Mouse (Mus musculus) kidney, adult 2 months (tissue): ENCODE measurements around the gene Col8a2. TPM values are rescaled to one million over a fixed set of nuclear protein-coding genes. Genes with fewer than 3 reads are reported as not detected.
A peak's percentile ranks its signal among the peaks of the same experiment; 100 is the strongest.

ENCODE experiments used
- DNase-seq: peaks from one replicate; pipeline ENCODE4 v3.0.0; 2021
- H3K27ac ChIP-seq: fragments of 200-500 bp; 2 replicates; pipeline ENCODE4 v1.5.1; 2012; ENCODE audit warnings: low read depth, low read length, control low read depth, inconsistent platforms; ENCODE audit not compliant: insufficient read depth
- H3K27me3 ChIP-seq: fragments of 200-500 bp; replicated peaks from 2 replicates; pipeline ENCODE4 v1.6.1; 2012; ENCODE audit warnings: mild to moderate bottlenecking, moderate library complexity, low read length, inconsistent platforms; ENCODE audit not compliant: control insufficient read depth, insufficient read depth
- H3K36me3 ChIP-seq: fragments of 200-500 bp; 2 replicates; pipeline ENCODE4 v1.6.1; 2012; ENCODE audit warnings: mild to moderate bottlenecking, moderate library complexity, low read length, inconsistent platforms; ENCODE audit not compliant: control insufficient read depth, insufficient read depth
- H3K4me1 ChIP-seq: fragments of 200-500 bp; 2 replicates; pipeline ENCODE4 v1.6.1; 2011; ENCODE audit warnings: low read length; ENCODE audit not compliant: control insufficient read depth, insufficient read depth
- H3K4me3 ChIP-seq: fragments of 200-500 bp; 2 replicates; pipeline ENCODE4 v1.5.1; 2011; ENCODE audit warnings: mild to moderate bottlenecking, low read depth, low read length, control low read depth; ENCODE audit not compliant: insufficient read depth
- CTCF ChIP-seq: fragments of 200-500 bp; conservative IDR thresholded peaks from 2 replicates; pipeline ENCODE4 v1.5.1; 2011; ENCODE audit warnings: low read depth, mild to moderate bottlenecking, control low read depth, low read length, moderate library complexity, mixed read lengths; ENCODE audit not compliant: insufficient read depth, insufficient read length
- POLR2A ChIP-seq: fragments of 200-500 bp; IDR thresholded peaks from one replicate; pipeline ENCODE4 v1.6.1; 2011; ENCODE audit warnings: low read depth, low read length, control low read depth
- WGBS: fragments of 180-500 bp; shearing (Covaris S2); methylation state at CpG from one replicate; pipeline ENCODE4 v1.1.7; 2018; 5-methylcytosine and 5-hydroxymethylcytosine counted together
- polyA plus RNA-seq: library from polyadenylated mRNA; depleted of rRNA; stranded (reverse); fragments of >200 nt; gene quantifications from 2 replicates; pipeline ENCODE4 v1.2.3, GENCODE M21; 2012

The Col8a2 gene
- polyA plus RNA-seq, 1 experiment: 0.31 TPM

DNA sequence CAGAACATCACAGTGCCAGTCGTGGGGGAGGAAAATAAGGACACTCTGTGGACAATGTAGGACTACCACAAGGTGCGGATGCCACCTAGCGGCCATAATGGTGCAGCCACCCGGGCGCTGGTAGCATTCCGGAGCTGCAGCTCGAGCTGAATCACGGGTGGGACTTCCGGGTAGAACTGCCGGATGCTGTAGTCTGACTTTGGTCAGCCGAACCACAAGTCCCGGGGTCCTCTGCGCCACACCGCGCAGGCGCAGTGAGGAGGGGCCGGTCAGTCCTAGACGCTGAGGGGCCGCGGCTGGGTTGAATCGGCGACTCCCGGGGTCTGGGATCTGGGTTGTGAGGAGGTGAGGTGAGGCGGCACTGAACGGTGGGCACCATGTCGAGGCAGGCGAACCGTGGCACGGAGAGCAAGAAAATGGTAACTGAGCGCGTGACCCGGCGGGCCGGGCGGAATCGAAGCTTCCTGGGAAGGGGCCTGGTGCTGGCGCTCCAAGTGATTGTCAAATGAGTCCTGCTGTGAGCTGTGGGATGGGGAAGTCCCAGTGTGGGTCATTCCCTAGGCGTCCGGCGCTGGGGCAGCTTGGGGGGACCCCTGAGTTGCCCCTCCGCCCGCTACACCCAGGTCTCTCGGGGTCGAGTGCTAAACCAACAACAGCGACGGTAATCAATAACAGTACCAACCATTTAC lies 24.3 kb upstream of the Col8a2 start, which contains the start of gene Trappc3:
Gene Trappc3 (plus strand): TSS at position 207 of the 689 bp plus-strand sequence.
- Histone ChIP-seq H3K36me3 (no peaks in the 10 kb centered on the region), H3K27ac (peak within 1 kb of the TSS; percentile 85), H3K4me3 (peak within 1 kb of the TSS; percentile 78), H3K4me1 (peaks cover 11% of the 10 kb centered on the region), H3K27me3 (no peaks in the 10 kb centered on the region)
- peak; percentile 100 for DNase-seq
- WGBS: under 1% methylated on average over 46 of the region's 46 CpGs
- TF ChIP-seq CTCF (peak; percentile 97), POLR2A (no peak)

DNA sequence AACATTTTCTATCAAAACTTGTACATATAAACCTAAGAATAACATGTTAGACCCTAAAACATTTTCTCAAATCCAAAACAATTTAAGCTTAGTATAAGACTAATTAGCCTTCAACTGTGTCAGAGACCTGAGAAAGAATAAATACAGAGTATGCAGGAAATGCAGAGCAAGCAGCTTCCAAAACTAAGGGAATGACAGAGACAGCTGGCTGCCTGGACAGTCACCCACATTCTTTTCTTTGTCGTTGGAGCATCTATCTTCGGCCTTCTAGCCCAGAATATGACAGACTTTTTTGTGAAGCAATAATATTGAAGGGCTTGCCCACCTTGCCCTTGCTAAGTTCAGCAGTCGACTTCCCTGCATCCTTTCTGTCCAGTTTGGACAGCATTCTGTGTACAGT lies 17.3 kb upstream of the Col8a2 start:
- no peak overlapping the region for H3K27ac ChIP-seq
- WGBS: 69% methylated on average over 3 of the region's 3 CpGs
- no peak for DNase-seq
- H3K4me1 ChIP-seq: no peaks in the 10 kb centered on the region
- no peaks in the 10 kb centered on the region; the same call in 1 of the 2 replicates for H3K36me3 ChIP-seq
- no peaks in the 10 kb centered on the region for H3K27me3 ChIP-seq
- no peak overlapping the region for H3K4me3 ChIP-seq
- TF ChIP-seq CTCF: no peak
- TF ChIP-seq POLR2A: no peak

DNA sequence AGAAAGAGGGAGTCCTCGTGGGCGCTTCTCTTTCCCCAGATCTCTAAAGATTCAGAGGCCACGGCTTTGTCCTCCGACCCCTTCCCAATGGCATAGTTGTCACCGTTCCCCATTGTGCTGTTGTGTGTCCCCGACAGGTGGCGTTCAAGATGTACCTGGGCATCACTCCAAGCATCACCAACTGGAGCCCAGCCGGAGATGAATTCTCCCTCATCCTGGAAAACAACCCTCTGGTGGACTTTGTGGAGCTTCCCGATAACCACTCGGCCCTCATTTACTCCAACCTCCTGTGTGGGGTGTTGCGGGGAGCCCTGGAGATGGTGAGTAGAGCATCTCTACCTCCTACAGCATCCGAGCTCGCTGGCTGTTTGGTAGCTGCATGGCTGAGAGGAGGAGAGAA lies 12.8 kb upstream of the Col8a2 start:
- Histone ChIP-seq H3K36me3 (no peaks in the 10 kb centered on the region; the same call in 1 of the 2 replicates), H3K27me3 (no peaks in the 10 kb centered on the region), H3K4me1 (no peaks in the 10 kb centered on the region), H3K4me3 (no peak overlapping the region), H3K27ac (no peak overlapping the region)
- DNase-seq: no peak
- WGBS: 90% methylated on average over 13 of the region's 13 CpGs
- TF ChIP-seq CTCF (no peak), POLR2A (no peak)

DNA sequence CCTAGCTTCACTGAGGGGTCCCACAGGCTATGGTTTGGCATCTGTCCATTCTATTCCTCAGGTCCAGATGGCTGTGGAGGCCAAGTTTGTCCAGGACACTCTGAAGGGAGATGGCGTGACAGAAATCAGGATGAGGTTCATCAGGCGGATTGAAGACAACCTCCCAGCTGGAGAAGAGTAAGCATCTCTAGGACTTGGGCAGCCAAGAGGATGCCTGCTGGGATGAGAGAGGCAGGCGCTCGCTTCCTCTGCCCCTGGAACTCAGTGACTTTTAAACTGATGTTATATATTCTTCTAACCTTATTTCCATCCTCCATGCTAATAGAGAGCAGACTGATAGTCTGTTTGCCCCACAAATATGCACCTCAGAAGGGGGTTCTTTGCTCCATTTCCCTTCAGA lies 11.5 kb upstream of the Col8a2 start:
- no peak overlapping the region for H3K27ac ChIP-seq
- H3K36me3 ChIP-seq: no peaks in the 10 kb centered on the region; the same call in 1 of the 2 replicates
- 90% methylated on average over 4 of the region's 4 CpGs for WGBS
- H3K4me1 ChIP-seq: no peaks in the 10 kb centered on the region
- DNase-seq: no peak
- H3K27me3 ChIP-seq: no peaks in the 10 kb centered on the region
- H3K4me3 ChIP-seq: no peak overlapping the region
- TF ChIP-seq CTCF (no peak), POLR2A (no peak)

DNA sequence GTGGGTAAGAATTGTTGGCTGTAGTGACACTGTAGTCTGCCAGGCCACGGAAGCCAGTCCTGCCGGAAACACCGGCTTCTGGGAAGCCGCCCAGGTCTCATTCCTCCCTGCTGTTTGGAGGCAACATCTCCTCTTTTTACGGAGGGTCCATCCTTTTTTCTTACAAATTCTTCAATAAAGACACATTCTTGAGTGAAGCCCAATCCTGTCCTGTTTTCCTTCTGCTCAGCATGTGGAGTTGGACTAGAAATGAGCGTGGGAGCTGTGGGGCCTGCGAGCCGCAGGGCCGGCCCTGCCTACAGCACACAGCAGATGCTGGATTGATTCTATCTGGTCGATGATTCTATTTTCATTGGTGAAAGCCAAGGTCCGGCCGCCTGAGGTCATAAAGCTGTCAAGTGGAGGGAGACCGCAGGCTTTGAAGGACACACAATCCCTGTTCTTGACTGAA lies 10.9 kb upstream of the Col8a2 start:
- no peak overlapping the region for H3K4me3 ChIP-seq
- WGBS: 72% methylated on average over 13 of the region's 13 CpGs
- H3K27ac ChIP-seq: no peak overlapping the region
- DNase-seq: no peak
- no peaks in the 10 kb centered on the region; the same call in 1 of the 2 replicates for H3K36me3 ChIP-seq
- no peak for TF ChIP-seq CTCF
- no peak for TF ChIP-seq POLR2A
- no peaks in the 10 kb centered on the region for H3K27me3 ChIP-seq
- H3K4me1 ChIP-seq: no peaks in the 10 kb centered on the region

DNA sequence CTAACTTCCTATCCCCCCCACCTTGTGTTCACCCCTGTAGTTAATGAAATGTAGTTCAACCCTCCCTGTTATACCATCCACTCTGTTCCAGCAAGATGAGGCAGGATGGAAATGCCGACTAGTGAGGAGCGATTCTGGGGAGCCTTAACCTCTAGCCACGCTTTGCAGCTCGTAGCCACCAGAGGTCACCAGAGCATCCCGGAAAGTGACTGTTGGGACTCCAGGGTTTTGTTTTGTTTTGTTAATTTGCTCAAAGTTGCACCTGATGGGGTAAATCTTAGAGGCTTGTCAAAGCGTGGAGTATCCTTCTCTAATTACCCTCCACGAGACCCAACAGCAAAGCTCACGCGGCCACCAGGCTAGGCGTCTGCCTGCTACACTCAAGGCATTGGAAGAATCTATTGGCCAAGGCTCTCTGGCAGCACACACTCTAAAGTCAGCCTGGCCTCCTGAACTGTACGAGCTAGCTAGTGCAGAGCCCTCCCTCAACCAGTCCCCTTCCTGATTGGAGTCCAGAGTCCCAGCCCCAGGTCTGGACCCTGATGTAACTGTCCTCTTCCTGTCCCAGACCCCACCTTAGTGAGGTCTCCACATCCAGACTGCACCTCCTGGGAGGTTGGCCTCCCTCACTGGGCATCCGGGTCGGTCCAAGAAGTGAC lies 8.6 kb upstream of the Col8a2 start:
- Histone ChIP-seq H3K27ac (no peak overlapping the region), H3K27me3 (no peaks in the 10 kb centered on the region), H3K4me3 (no peak overlapping the region), H3K4me1 (no peaks in the 10 kb centered on the region), H3K36me3 (no peaks in the 10 kb centered on the region; the same call in 1 of the 2 replicates)
- 9% methylated on average over 13 of the region's 13 CpGs for WGBS
- peak; percentile 54 for DNase-seq
- peak; percentile 78 for TF ChIP-seq CTCF
- no peak for TF ChIP-seq POLR2A

DNA sequence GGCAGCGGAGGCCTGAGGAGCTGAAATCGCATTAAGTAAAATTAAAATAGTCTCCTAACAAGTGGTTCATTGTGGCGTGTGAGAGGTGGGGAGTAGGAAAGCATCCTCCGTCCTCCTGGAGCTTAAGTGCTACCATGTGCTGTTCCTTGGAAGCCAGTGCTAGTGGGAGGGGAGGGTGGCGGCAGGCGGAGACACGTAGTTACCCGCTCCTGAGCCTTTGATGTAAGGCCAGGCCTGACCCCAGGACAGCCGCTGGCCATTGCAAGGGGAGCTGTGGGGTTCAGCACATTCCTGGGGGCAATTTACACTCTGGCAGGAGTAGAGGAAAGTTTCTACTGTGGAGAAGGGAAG lies 8.1 kb upstream of the Col8a2 start:
- Histone ChIP-seq H3K4me1 (no peaks in the 10 kb centered on the region), H3K4me3 (no peak overlapping the region), H3K36me3 (no peaks in the 10 kb centered on the region; the same call in 1 of the 2 replicates), H3K27ac (no peak overlapping the region), H3K27me3 (no peaks in the 10 kb centered on the region)
- 61% methylated on average over 9 of the region's 9 CpGs for WGBS
- no peak for DNase-seq
- TF ChIP-seq POLR2A (no peak), CTCF (no peak)
